Mouse (Mus musculus) hindbrain, embryonic 11.5 days (tissue): ENCODE data around the gene Pptc7. TPM values are rescaled to one million over a fixed set of nuclear protein-coding genes. Genes with fewer than 3 reads are reported as not detected.

Source experiments
- ATAC-seq: fragments of 200-750 bp; cut with Nextera tagmentation; 2 replicates; pipeline ENCODE4 v1.8.0; 2017; ENCODE audit warnings: mild to moderate bottlenecking, moderate TSS enrichment, moderate library complexity; ENCODE audit not compliant: low FRiP score
- DNase-seq: peaks from one replicate; pipeline ENCODE4 v3.0.0-alpha.2; 2015; ENCODE audit warnings: low spot score
- H3K27ac ChIP-seq: fragments of 300-500 bp; sonication (generic); 2 replicates; pipeline ENCODE4 v1.5.1; 2014; ENCODE audit warnings: mild to moderate bottlenecking, low read depth, low read length
- H3K27me3 ChIP-seq: fragments of 300-500 bp; sonication (generic); 2 replicates; pipeline ENCODE4 v1.6.1; 2014; ENCODE audit warnings: mild to moderate bottlenecking, low read length, moderate library complexity, mixed read lengths; ENCODE audit not compliant: control insufficient read depth, insufficient read depth
- H3K36me3 ChIP-seq: fragments of 300-500 bp; sonication (generic); 2 replicates; pipeline ENCODE4 v1.6.1; 2014; ENCODE audit warnings: mild to moderate bottlenecking, low read length, moderate library complexity, mixed read lengths; ENCODE audit not compliant: control insufficient read depth, insufficient read depth
- H3K4me1 ChIP-seq: fragments of 300-500 bp; sonication (generic); replicated peaks from 2 replicates; pipeline ENCODE4 v1.6.1; 2014; ENCODE audit warnings: low read length, mixed read lengths; ENCODE audit not compliant: control insufficient read depth, insufficient read depth
- H3K4me2 ChIP-seq: fragments of 300-500 bp; sonication (generic); replicated peaks from 2 replicates; pipeline ENCODE4 v1.6.1; 2014; ENCODE audit warnings: mild to moderate bottlenecking, low read depth, low read length
- H3K4me3 ChIP-seq: fragments of 300-500 bp; sonication (generic); 2 replicates; pipeline ENCODE4 v1.5.1; 2014; ENCODE audit warnings: low read depth, low read length
- H3K9ac ChIP-seq: fragments of 300-500 bp; sonication (generic); 2 replicates; pipeline ENCODE4 v1.6.1; 2014; ENCODE audit warnings: low read depth, low read length
- H3K9me3 ChIP-seq: fragments of 300-500 bp; sonication (generic); 2 replicates; pipeline ENCODE4 v1.6.1; 2016; ENCODE audit warnings: low read length; ENCODE audit not compliant: control insufficient read depth
- WGBS: fragments of 180-500 bp; shearing (Covaris S2); extraction: QIAGEN DNeasy Blood & Tissue Kit; methylation state at CpG from one replicate; pipeline ENCODE4 v1.1.7; 2014; 5-methylcytosine and 5-hydroxymethylcytosine counted together
- polyA plus RNA-seq: library from polyadenylated mRNA; unstranded; fragments of >200 nt; fragmentation: Nextera tagmentation; extraction: Ambion mirVana; gene quantifications from 2 replicates; pipeline ENCODE4 v1.2.1, GENCODE M21; 2014

Gene Pptc7
- polyA plus RNA-seq, 1 experiment from 2014 or later, result 8.4 TPM

DNA sequence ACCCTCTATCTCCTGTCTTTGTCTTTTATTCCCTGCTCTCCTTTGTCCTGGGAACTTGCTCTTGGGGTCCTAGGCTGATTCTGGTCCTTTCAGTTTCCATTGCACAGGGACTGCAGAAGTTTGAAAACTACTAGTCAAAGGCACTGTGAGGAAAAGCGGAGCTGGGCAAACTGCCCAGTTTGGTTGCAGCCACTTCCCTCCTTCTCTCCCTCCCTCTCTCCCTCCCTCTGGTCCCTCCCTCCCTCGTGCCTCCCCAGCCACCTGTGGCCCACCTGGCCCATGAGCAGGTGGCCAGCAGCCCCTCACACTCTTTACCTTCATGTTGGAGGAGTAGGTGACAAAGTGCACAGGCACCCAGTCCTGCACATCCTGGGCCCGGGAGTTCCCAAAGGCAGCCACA lies 39.0 kb upstream of the Pptc7 start:
- Histone ChIP-seq H3K9me3 (no peaks in the 10 kb centered on the region), H3K36me3 (no peaks in the 10 kb centered on the region), H3K27me3 (no peaks in the 10 kb centered on the region), H3K27ac (no peak overlapping the region), H3K4me2 (no peak overlapping the region), H3K4me3 (no peak overlapping the region), H3K9ac (no peak overlapping the region), H3K4me1 (no peaks in the 10 kb centered on the region)
- 72% methylated on average over 3 of the region's 3 CpGs for WGBS
- no peak for ATAC-seq
- no peak for DNase-seq

DNA sequence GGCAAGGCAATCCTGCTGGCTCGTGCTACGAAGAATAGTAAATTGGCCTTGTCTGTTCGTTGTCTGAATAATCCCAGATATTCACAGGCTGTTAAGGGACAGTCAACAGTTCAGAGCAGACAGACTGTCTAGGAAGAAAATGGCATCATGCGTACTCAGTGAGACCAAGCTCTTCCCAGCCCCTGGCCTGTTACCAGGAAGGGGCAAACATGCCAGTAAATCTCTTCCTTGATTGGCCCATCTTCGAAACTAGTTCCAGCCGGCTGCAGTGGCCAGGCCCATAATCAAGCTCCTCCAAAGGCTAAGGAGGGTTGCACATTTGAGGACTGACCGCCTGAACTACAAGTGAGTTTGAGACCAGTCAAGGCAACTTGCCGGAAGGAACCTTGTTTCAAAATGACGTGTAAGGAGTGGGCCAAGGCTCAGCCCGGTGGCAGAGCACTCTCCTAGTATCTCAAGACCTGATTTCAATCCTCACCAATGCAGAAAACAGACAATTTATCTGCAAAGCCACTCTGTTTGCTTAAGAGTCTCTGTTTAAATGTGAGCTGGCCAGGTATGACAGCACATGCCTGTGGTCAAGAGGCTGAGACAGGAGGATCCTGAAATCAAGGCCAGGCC lies 37.5 kb upstream of the Pptc7 start:
- H3K4me3 ChIP-seq, result no peak overlapping the region
- H3K27ac ChIP-seq, result no peak overlapping the region
- ATAC-seq (no peak), DNase-seq (no peak)
- no peak overlapping the region for H3K9ac ChIP-seq
- no peak overlapping the region for H3K4me2 ChIP-seq
- no peaks in the 10 kb centered on the region for H3K36me3 ChIP-seq
- H3K27me3 ChIP-seq, result no peaks in the 10 kb centered on the region
- no peaks in the 10 kb centered on the region for H3K4me1 ChIP-seq
- 91% methylated on average over 10 of the region's 10 CpGs for WGBS
- H3K9me3 ChIP-seq, result no peaks in the 10 kb centered on the region

DNA sequence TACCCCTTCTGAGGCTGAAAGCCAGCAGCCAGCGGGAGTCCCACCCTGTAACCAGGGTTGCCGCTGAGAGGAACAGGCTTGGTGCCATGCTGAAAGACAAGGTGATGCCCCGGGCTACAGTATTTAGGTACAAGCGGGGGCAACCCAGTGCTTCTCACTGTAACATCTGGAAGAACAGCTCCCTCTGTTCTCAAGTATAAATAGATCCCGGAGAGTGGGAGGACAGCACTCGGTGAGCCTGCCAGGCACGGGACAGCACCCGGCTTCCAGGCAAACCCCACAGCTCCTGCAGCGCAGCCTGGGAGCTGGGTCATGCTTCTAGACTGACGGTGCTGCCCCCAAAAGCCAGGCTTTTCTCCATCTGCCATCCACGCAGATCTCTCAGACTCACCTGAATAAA lies 36.6 kb upstream of the Pptc7 start:
- no peak overlapping the region for H3K4me3 ChIP-seq
- H3K36me3 ChIP-seq, result no peaks in the 10 kb centered on the region
- H3K9me3 ChIP-seq, result no peaks in the 10 kb centered on the region
- H3K4me1 ChIP-seq, result no peaks in the 10 kb centered on the region
- ATAC-seq, result no peak
- H3K4me2 ChIP-seq, result no peak overlapping the region
- DNase-seq, result no peak
- H3K27ac ChIP-seq, result no peak overlapping the region
- 87% methylated on average over 11 of the region's 11 CpGs for WGBS
- H3K9ac ChIP-seq, result no peak overlapping the region
- no peaks in the 10 kb centered on the region for H3K27me3 ChIP-seq

DNA sequence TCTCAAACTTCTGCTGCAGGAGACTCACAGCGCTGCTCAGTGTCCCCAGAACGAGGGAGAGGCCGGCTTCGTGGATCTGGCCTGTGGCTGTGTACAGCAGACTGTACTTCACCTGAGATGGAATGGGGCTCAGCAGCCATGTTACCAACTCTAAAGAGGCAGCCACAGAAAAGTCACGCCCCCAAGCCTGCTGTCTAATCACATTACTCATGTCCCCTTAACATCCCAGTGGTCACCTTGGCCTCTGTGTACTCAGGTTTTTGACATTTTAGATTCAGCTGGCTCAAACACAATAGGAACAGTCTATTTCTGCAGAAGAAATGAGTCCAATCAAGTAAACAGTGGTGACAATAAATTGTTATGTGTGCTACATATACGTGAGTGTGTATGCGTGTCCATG lies 36.2 kb upstream of the Pptc7 start:
- no peaks in the 10 kb centered on the region for H3K9me3 ChIP-seq
- 93% methylated on average over 7 of the region's 7 CpGs for WGBS
- H3K27ac ChIP-seq, result no peak overlapping the region
- H3K4me2 ChIP-seq, result no peak overlapping the region
- H3K36me3 ChIP-seq, result no peaks in the 10 kb centered on the region
- no peak for DNase-seq
- H3K4me1 ChIP-seq, result no peaks in the 10 kb centered on the region
- H3K9ac ChIP-seq, result no peak overlapping the region
- ATAC-seq, result no peak
- H3K27me3 ChIP-seq, result no peaks in the 10 kb centered on the region
- no peak overlapping the region for H3K4me3 ChIP-seq

DNA sequence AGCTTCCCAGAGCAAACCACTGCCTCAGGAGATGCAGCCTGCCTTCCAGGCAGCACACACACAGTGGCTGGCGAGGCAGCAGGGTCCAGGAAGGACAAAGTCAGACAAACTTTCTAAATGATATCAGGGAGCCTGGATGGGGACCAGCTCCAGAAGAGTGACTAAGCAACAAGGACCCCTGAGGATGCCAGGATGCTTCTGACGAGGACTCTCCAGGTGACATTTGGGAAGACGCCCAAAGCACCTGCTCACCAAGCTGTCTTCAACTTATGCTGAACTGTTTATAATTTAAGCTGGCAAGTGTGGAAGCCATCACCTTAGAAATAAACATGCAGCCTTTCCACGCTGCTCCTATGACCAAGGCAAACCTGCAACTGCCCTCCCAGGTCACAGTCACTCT lies 34.9 kb upstream of the Pptc7 start:
- Histone ChIP-seq H3K4me3 (no peak overlapping the region), H3K4me2 (no peak overlapping the region), H3K9ac (no peak overlapping the region), H3K9me3 (no peaks in the 10 kb centered on the region), H3K27ac (no peak overlapping the region), H3K4me1 (no peaks in the 10 kb centered on the region), H3K27me3 (no peaks in the 10 kb centered on the region), H3K36me3 (0 out of 2 replicates have a peak, but pooled peaks cover 2% of the 10 kb centered on the region)
- DNase-seq (no peak), ATAC-seq (no peak)
- WGBS, result 93% methylated on average over 4 of the region's 4 CpGs

DNA sequence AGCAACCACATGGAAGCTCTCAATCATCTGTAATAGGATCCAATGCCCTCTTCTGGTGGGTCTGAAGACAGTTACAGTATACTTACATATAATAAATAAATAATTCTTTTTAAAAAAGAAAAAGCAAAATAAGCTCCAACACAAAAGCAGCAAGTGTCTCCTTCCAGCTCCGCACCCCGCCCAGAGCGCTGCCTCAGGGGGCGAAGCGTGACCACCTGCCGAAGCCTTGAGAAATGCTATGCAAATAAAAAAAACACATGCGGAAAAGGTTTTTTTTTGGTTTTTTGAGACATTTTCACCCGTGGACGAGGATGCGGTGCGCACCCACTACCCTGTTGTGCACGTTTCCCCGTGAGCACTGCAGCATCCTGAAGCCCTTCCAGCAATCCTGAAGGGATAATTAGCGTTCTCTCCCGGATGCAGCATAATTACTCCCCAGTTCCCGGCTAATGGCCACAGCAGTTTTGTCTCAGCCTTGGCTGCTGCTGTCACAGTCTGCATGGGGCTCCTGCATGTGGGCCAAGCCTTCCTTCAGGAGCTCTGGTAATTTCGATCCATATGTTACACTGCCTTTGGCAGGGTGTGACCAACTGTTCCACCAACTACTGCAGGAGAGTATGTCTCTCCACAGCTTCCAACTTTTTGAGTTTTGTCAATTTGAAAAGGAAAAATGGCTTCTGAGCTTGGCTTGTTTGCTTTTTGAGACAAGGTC lies 32.1 kb upstream of the Pptc7 start:
- H3K4me2 ChIP-seq, result no peak overlapping the region
- WGBS, result 94% methylated on average over 17 of the region's 17 CpGs
- no peaks in the 10 kb centered on the region for H3K9me3 ChIP-seq
- no peak overlapping the region for H3K27ac ChIP-seq
- DNase-seq (no peak), ATAC-seq (no peak)
- no peak overlapping the region for H3K4me3 ChIP-seq
- H3K36me3 ChIP-seq, result 0 out of 2 replicates have a peak, but pooled peaks cover 2% of the 10 kb centered on the region
- H3K27me3 ChIP-seq, result no peaks in the 10 kb centered on the region
- H3K9ac ChIP-seq, result no peak overlapping the region
- no peaks in the 10 kb centered on the region for H3K4me1 ChIP-seq

DNA sequence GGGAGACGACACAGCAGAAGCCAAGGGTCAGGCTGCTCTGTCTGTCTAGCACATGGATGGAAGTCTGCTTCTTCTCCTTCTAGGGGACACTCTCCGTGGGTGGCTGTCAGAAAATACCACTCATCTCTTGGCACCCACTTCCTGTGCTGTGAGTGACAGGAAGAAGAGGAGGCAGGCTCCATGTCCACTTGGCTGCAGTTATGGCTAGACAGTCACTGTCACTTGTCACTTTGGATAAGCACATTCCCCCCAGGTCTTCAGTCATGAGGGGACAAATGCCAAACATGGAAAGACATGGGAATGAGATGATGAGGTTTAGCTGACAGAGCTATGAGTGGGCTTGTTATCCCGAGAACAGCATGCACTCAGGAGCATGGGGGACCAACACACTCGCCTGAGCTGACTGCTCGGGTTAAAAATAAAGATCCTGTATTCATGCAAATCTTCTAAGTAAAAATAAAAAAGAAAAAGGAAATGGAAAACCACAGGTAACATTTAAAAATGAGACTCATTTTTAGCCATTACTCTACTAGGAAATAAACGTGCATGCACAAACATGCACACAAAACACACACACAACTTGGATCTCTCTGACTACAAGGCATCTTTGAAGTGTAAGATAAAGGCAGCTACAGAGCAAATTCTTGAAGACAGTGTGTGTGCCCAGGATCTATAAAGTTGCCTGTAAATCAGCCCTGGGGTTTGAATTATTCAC lies 26.0 kb upstream of the Pptc7 start:
- Histone ChIP-seq H3K4me1 (no peaks in the 10 kb centered on the region), H3K9ac (no peak overlapping the region), H3K4me3 (no peak overlapping the region), H3K36me3 (0 out of 2 replicates have a peak, but pooled peaks cover 2% of the 10 kb centered on the region), H3K9me3 (no peaks in the 10 kb centered on the region), H3K27me3 (no peaks in the 10 kb centered on the region), H3K4me2 (no peak overlapping the region), H3K27ac (no peak overlapping the region)
- ATAC-seq (no peak), DNase-seq (no peak)
- 86% methylated on average over 6 of the region's 6 CpGs for WGBS

DNA sequence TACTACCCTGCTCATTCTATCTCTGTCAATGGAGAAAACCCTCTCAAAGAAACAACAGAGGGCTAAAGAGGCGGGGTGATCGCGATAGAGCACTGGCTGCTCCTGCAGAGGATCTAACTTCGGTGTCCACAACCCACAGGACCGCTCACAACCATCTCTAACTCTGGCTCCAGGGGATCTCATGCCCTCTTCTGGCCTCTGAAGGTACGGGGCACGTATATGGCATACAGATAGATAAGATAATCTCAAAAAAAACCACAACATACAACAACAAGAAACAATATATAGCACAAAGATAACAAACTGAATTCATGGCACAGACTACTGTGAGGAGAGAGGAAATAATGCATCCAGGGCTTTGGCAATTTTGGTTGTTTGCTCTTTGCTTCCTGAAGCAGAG lies 22.1 kb upstream of the Pptc7 start:
- Histone ChIP-seq H3K27ac (no peak overlapping the region), H3K4me2 (no peak overlapping the region), H3K27me3 (no peaks in the 10 kb centered on the region), H3K4me3 (no peak overlapping the region), H3K9ac (no peak overlapping the region), H3K4me1 (no peaks in the 10 kb centered on the region; the same call in 1 of the 2 replicates), H3K36me3 (no peaks in the 10 kb centered on the region), H3K9me3 (no peaks in the 10 kb centered on the region)
- DNase-seq, result no peak
- ATAC-seq, result no peak
- 60% methylated on average over 7 of the region's 7 CpGs for WGBS
